Mouse (Mus musculus) frontal cortex, adult (tissue): Measurements from ENCODE around the gene Samd4b.
A peak's percentile ranks its signal among the peaks of the same experiment; 100 is the strongest.

Experiments used
- ATAC-seq: cut with Nextera tagmentation; 2 replicates; pipeline ENCODE4 v1.9.2; 2017; ENCODE audit warnings: mild to moderate bottlenecking, moderate library complexity, mixed read lengths; ENCODE audit not compliant: low TSS enrichment

Gene Samd4b

GRCm38 (mm10) chr7:28591862-28592261 lies 6.1 kb downstream of the Samd4b start:
- no peak for ATAC-seq

- no peak for ATAC-seq
These were observed 10.3 kb downstream of the Samd4b start for GRCm38 (mm10) chr7:28587644-28588043.

GRCm38 (mm10) chr7:28586663-28587411 lies 11.1 kb downstream of the Samd4b start:
- no peak for ATAC-seq

GRCm38 (mm10) chr7:28585001-28585400 lies 12.9 kb downstream of the Samd4b start:
- ATAC-seq: no peak

- no peak for ATAC-seq
These were observed 13.5 kb downstream of the Samd4b start for GRCm38 (mm10) chr7:28584468-28584867.

GRCm38 (mm10) chr7:28583570-28584344 lies 14.2 kb downstream of the Samd4b start:
- ATAC-seq: peak; percentile 13; the same call in 1 of the 2 replicates

- ATAC-seq: no peak
These were observed 15.1 kb downstream of the Samd4b start for GRCm38 (mm10) chr7:28582841-28583240.

- ATAC-seq: no peak
These were observed 16.2 kb downstream of the Samd4b start for GRCm38 (mm10) chr7:28581721-28582120.

- ATAC-seq: no peak
These were observed 18.1 kb downstream of the Samd4b start for GRCm38 (mm10) chr7:28579826-28580225.

GRCm38 (mm10) chr7:28578543-28579053 lies 19.3 kb downstream of the Samd4b start:
- no peak for ATAC-seq

GRCm38 (mm10) chr7:28577826-28578542 lies 20.0 kb downstream of the Samd4b start:
- no peak for ATAC-seq

- peak; percentile 44; the same call in 1 of the 2 replicates for ATAC-seq
These were observed 21.6 kb downstream of the Samd4b start for GRCm38 (mm10) chr7:28576271-28576914.

GRCm38 (mm10) chr7:28575597-28575996 lies 22.3 kb downstream of the Samd4b start:
- no peak for ATAC-seq

- ATAC-seq: no peak
These were observed 24.7 kb downstream of the Samd4b start for GRCm38 (mm10) chr7:28573236-28573635.

- ATAC-seq: no peak
These were observed 25.3 kb downstream of the Samd4b start for GRCm38 (mm10) chr7:28572689-28573088.

GRCm38 (mm10) chr7:28570982-28571682 lies 26.8 kb downstream of the Samd4b start:
- ATAC-seq: no peak

GRCm38 (mm10) chr7:28570291-28570981 lies 27.5 kb downstream of the Samd4b start:
- ATAC-seq: peak; percentile 75; the same call in 1 of the 2 replicates

- ATAC-seq: peak; percentile 21; the same call in 1 of the 2 replicates
These were observed 29.7 kb downstream of the Samd4b start for GRCm38 (mm10) chr7:28568253-28568652.

GRCm38 (mm10) chr7:28567539-28567938 lies 30.4 kb downstream of the Samd4b start:
- no peak for ATAC-seq

- ATAC-seq: no peak
These were observed 32.5 kb downstream of the Samd4b start for GRCm38 (mm10) chr7:28565407-28565806.
